Mouse (Mus musculus): ENCODE results near the gene Mmp28.

Mmp28 gene

GRCm38 (mm10) chr11:83403787-83404186 lies 59.1 kb downstream of the Mmp28 start:
- no peak for DNase-seq (ENCODE audit: low read depth)

- DNase-seq (ENCODE audit: low read depth) = peak; percentile 44
These were observed 64.1 kb downstream of the Mmp28 start for GRCm38 (mm10) chr11:83398724-83399123.

DNA sequence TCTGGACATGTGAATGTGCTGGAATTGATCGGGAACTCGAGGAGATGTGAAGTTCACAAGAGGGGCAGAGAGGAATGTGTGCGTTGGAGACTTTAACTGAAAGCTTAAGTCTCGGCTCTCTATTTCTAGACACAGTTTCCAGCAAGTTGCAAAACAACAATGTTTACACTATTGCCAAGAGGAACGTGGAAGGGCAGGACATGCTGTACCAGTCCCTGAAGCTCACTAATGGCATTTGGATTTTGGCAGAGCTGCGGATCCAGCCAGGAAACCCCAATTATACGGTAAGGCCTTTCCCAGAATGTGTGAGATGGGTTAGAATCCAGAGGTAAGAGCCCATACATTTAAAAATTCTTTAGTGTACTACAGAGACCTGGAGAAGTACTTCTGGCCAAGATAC lies 65.2 kb downstream of the Mmp28 start:
- DNase-seq (ENCODE audit: low read depth) = no peak

DNA sequence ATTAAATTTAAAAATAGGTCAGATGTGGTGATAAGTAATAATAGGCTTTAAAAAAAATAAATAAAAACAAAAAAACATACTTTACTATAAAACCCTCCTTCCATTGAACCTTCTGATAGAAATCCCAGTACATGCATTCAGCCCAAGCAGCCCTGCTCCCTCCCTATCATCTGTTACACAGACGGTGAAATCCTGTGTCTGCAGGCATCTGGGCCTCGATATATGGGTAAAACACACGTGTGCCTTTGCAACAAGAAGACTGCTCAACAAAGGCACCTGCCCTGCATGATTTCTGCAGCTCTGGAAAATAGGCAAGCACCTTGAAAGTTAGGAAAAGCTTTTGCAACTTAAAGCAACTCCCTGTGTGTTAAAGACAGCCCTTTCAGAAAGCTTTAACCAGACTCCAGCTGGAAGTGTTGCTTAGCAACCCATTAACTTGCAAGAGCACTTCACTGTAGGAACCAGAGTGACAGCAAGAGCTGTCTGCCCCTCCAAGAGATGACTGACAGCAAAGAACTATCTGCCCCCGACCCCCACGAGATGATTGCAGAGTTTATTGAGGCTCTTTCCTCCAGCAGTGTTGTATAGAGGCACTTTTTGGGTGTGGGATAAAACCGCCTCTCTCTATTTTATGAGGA lies 68.0 kb downstream of the Mmp28 start:
- no peak for DNase-seq (ENCODE audit: low read depth)

DNA sequence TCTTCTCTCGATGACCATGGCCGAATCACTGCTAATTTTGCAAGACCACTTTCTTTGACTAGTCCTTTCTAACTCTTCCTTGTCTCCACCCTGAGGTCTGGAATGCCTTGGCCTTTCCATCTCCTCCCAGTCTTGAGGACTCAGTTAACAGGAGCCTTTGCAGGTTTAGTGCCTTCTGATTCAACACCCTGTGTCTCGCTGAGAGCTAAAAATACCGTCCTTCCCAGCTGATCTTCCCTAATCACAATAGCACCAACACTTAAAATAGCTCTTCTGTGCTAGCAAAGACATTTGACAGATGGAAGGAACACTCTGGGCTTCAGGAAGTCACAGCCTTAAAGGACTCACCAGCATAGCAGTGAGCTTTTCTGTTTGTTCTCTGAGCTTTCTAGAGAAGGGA lies 69.8 kb downstream of the Mmp28 start:
- DNase-seq (ENCODE audit: low read depth) = no peak

Data from 416B (cell line).